Mouse (Mus musculus) cerebral cortex, adult 2 months (tissue): Measurements from ENCODE around the gene Shpk.

Experiments
- WGBS: fragments of 180-500 bp; shearing (Covaris S2); methylation state at CpG from one replicate; pipeline ENCODE4 v1.1.7; 2018; 5-methylcytosine and 5-hydroxymethylcytosine counted together

The Shpk gene

DNA sequence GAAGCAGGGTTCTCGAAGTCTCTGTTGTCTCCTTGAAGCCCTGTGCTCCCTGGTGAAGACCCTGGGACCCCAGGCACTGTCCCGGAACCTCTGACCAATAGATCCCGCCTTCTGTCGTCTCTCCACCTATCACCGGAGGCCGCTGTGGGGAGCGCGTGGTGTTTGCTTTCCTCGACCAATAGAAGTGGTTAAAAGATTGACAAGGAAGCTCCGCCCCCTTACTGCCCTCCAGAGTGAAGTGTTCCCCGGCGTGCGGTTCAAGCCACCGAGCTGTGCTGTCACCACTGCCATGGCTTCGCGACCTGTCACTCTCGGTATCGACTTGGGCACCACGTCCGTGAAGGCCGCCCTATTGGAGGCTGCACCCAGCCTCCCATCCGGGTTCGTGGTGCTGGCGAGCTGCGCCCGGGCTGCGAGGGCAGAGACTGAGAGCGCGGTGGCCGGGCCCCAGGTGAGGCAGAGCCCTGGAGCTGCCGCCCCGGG, at the start of gene Shpk:
Gene Shpk, plus strand, starts transcription at position 231 of the 483 bp plus-strand sequence.
- 0% methylated on average over 32 of the region's 32 CpGs for WGBS

DNA sequence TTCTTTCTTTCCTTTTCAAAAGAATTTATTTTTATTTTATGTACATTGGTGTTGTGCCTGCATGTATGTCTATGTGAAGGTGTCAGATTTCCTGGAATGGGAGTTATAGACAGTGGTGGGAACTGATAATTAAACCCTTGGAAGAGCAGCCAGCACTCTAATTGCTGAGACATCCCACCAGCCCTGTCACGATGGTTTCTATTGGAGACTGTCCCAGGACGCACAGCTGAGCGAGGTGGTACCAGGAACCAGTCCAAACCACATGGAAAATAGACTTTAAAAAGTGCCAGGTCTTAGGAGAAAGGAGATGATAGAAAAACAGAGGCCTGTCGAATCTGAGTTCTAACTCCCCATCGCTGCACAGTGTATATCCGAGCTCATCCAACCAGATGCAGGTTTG, 44.2 kb upstream of the Shpk start:
- 52% methylated on average over 6 of the region's 6 CpGs for WGBS

DNA sequence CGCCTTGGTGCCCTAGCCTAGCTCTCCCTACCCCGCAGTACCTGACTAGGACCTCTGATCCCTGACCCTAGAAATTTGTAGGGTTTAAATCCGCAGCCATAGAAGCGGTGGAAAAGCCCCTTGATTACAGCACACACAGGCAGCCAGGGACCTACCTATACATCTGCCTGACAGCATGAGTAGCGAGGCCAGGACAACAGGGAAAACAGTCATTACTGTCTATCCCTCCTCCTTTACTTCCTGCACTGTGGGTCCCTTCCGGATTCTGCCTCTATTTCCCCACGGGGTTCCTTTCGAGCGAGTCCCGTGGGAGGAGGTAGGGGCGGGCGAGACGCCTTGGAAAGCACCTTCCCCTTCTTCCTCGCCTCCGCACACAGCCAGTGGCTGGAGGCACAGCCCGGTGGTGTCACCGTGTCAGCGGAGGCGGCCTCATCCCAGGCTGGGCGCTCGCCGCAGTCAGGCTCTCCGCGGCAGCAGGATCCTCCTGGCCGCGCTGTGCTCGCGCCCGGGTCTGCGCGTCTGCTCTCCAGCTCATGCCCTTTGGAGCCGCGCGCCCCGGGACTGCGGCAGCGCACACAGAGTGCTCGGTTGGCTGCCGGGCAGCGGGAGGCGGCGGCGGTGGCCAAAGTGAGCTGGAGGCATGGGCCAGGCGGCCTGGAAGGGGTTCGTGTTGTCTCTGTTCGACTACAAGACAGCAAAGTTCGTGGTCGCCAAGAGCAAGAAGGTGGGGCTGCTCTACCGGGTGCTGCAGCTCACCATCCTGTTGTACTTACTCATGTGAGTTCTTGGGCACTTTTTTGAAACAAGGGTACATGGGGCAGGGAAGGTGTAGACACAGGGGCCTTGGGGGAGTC, 39.1 kb upstream of the Shpk start, which contains the start of gene P2rx5:
Gene P2rx5, plus strand, starts transcription at position 465 of the 854 bp plus-strand sequence.
- 5% methylated on average over 49 of the region's 49 CpGs for WGBS

GRCm38 (mm10) chr11:73160811-73161200, 38.5 kb upstream of the Shpk start:
- WGBS: 27% methylated on average over 6 of the region's 6 CpGs

DNA sequence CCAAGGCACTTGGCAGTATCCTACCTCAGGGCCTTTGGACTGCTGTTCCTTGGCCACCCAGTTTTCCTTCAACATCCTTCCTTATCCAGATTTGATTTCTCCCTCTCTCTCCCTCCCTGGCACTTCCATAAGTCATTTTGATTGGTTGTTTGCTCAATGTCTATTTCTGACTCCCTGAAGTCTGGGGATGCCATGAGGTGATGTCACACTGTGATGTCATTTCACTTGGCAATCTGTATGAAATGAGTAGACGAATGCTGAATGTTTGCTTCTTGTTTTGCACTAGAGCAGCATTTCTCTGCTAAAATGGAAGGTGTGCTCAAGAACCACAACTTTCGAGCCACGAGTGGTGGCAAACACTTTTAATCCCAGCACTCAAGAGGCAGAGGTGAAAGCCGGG, 37.6 kb upstream of the Shpk start:
- 86% methylated on average over 4 of the region's 4 CpGs for WGBS

DNA sequence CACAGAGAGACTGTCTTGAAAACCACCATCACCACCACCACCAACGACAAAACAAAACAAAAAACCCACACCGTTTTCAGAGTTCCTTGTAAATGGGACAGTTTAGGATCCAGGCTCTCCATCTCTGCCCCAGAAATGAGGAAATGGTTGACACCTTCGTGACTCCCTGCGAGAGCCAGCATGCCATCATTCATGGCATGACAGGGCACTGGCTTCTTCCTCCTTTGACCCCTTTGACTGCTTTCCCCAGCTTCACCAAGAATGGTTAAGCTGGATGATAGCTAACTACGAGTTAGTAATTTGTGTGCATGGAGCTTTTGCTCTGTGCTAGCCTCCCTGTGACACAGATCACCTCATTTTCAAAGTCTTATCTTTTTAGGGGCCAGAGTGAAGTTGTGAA, 37.0 kb upstream of the Shpk start:
- WGBS: 79% methylated on average over 5 of the region's 5 CpGs

GRCm38 (mm10) chr11:73168071-73168470, 31.2 kb upstream of the Shpk start:
- 86% methylated on average over 8 of the region's 8 CpGs for WGBS

GRCm38 (mm10) chr11:73168576-73168975, 30.7 kb upstream of the Shpk start:
- WGBS: 82% methylated on average over 6 of the region's 6 CpGs

DNA sequence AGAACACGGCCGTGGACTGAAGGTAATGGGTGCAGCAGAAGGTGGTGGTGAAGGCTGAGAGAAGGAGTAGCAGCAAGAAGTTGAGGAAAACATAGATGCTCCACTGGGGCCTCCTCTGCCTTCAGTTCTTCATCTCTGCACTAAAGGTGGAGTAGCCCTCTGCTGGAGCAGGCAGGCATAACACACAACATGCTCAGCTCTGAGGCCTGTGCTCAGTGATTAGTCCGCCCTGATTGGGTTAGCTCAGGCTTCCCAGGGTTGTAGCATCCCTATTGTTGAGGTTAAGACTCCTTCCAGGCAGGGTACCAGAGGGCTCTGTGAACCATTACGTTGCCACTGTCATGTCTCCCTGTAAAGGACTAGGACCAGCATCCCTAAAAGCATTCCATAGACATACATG, 30.0 kb upstream of the Shpk start:
- WGBS: 58% methylated on average over 4 of the region's 4 CpGs

DNA sequence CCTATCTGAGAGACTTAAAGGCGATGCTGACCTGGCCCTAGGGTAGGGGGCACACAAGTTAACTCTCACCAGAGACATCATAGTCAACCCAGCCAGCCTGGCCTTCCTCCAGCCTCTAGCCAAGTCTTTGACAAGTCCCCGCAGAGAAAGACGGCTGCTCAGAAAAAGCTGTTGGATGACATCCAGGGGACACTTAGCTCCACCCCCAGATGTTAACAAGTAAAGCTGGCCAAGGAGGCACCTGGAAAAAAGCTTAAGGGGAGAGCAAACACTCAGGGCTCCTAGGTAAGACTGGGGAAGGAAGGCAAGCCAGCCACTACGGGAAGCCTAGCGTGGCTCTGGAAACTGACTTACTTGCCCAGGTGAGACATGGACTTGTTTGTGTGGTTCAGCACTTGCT, 27.1 kb upstream of the Shpk start:
- WGBS: 51% methylated on average over 5 of the region's 5 CpGs

DNA sequence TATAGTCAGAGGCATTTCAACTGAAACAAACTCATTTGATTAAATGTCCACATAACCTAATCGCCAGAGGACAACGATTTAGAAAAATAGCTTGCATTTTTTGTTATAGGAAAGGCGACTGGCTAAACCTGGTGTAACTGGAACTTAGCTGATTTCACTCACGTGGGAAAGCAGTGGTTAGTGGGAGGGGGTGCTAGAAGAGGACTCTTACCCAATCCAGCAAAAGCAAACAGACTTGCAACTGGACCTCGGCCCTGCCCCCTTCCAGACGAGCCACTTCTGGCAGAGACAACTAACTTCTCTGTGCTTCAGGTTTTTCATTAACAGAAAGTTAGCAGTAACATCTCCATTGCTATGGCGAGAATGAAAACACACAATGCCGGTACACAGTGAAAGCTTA, 23.6 kb upstream of the Shpk start:
- 39% methylated on average over 8 of the region's 8 CpGs for WGBS

GRCm38 (mm10) chr11:73176186-73176585, 23.1 kb upstream of the Shpk start:
- WGBS: under 1% methylated on average over 15 of the region's 15 CpGs

- WGBS: under 1% methylated on average over 81 of the region's 81 CpGs
Observed at GRCm38 (mm10) chr11:73176608-73177508, 22.4 kb upstream of the Shpk start, which contains the start of the genes Emc6 and Tax1bp3. Gene Emc6, minus strand, starts transcription at chr11:73177037. Gene Tax1bp3, plus strand, starts transcription at chr11:73177083.

DNA sequence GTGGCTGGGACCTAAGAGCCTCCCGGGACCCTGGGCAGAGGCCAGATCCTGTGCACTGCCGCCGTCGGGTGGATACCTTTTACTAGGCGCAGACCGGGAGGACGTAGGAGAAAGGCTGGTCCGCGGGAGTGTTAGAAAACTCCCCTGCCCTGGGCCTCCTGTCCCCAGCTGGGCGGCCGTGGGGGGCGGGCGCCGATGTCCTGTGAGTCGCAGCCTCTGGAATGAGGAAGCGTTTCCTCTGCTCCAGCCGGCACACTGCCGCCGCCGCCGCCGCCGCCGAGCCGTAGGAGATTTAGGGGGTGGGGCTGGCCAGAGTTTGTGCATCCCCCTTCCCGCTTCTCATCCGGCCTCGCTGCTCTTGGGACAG, 21.8 kb upstream of the Shpk start:
- WGBS: under 1% methylated on average over 28 of the region's 28 CpGs

- WGBS: 12% methylated on average over 2 of the region's 2 CpGs
Observed at GRCm38 (mm10) chr11:73177895-73178294, 21.4 kb upstream of the Shpk start.

DNA sequence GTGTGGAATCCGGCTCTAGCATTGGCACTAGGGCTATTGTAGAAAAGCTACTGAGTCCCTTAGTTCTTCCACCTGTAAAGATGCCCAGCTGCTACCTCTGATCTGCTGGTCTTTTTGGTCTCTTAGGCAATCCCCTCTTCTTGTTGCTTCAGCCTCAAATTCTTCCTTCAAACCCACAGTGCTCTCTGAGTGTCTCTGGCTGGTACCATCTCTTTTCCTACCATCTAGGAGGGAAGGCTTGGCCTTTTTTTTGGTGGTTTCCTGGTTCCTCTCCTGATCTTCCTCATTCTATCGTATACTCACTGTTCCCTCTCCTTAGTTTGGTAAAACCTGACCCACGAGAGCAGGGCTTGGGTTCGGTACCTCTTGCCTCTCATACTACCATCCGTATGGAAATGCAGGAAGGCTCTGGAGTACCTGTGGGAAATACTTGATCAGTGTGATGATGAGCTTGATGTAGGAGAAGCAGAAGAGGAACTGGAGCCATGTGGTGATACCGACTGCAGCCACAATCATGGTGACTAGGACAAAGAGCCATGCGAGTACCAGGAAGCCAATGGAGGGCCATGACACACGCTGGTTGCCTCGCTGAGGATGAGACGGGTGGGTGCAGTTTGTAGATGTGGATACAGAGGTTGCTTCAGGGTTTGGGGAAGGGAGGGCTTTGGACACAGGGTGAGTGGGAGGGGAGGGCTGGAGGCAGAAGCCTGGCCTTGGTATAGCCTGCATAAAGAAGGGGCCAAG, 13.2 kb upstream of the Shpk start:
- WGBS: 89% methylated on average over 10 of the region's 10 CpGs

GRCm38 (mm10) chr11:73187231-73187630, 12.0 kb upstream of the Shpk start:
- 87% methylated on average over 6 of the region's 6 CpGs for WGBS

DNA sequence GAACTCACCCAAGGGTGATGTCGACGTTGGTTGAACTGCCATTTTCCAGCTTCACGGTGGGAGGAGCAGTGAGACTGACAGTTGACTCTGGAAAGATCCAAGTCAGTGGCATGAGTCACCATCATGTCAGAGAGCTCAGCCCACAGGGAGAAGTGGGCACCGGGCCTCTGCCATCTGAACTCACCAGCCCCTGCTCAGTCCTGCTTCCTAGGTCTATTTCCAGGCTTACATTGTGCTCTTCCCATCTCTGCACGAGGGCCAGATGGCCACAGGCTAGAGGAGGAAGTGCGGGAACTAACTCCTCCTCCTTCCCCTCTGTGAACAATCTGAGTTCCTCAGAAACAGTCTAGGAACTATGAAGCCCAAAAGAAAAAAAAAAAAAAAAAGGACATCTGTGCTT, 6.2 kb upstream of the Shpk start:
- WGBS: 39% methylated on average over 6 of the region's 6 CpGs

GRCm38 (mm10) chr11:73194444-73194843, 4.8 kb upstream of the Shpk start:
- WGBS: 44% methylated on average over 2 of the region's 2 CpGs

DNA sequence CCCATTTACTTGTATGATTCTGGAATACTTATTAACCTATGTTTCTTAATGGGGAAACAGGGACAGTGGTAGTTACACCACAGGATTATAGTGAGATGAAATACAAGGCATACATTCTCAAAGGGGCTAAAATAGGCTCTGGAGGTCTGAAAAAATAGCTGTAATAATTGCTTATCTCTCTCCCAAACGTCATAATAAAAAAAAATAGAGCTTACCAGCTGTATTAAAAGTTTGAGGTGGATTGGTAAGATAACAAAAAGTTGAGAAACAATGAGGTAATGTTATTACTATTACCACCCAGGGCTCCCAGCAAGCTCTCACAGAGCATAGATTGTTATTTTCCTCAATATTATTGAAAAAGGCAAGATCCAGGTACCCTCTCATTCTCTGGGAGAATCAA, 1.1 kb upstream of the Shpk start:
- WGBS: 0% methylated on average over 1 of the region's 1 CpGs

DNA sequence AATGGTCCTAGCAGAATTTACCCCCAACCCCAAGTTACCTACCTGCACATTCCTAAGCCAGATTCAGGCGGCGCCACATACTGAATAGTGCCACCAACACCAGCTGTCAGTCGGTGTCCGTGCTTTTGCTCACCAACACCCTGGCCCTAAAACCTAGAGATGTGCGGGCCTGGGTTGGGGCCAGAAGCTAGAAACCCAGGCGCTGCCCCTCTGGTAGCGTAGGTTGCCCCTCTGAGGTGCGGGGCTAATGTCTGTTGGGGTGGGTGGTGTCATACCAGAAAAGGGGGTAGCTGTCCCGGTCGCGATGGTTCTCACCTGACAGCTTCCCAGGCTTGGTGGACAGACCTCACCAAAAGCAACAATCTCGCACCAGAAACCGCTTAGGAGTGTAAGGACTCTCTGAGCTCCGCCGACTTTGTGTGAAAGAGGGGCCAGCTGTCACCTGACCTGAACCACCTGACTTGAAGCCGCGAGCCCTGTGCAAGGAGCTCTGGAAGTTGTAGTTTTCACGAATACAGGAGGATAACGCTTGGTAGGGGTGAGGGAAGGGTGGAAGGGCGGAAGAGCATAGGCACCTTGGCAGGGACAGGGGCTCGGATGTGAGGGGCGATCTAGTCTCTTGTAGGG, 544 bp upstream of the Shpk start, which contains the start of gene Ctns:
Gene Ctns, minus strand, starts transcription at position 440 of the 627 bp plus-strand sequence.
- WGBS: under 1% methylated on average over 22 of the region's 22 CpGs
